Mouse (Mus musculus): Measurements from ENCODE around the gene Gm7954.
A peak's percentile ranks its signal among the peaks of the same experiment; 100 is the strongest.
"Not testable (repeated sequence)": the region's sequence is repeated elsewhere in the genome, so short reads cannot be mapped to it uniquely, and the experiment has no call there.

Gm7954 gene

DNA sequence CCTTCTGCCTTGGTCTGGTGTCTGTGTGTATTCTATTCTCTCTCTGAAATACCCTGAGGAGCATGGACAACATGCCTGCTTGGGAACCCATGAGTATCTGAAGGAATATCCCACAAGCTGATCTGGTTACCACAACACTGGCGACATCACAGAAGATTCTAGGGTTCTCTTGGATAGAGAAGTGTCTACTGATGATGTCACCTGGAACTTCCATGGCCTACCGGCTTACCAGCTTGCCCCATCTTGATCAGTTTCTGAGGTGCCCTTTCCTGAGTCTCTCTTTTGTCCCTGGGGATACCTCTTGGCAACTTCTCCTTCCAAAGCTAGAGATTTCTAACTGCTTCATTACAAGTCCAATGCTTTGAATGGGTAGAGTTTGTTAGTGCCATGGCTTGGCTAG, at the start of gene Gm7954:
Gene Gm7954, minus strand, starts transcription at position 101 of the 400 bp plus-strand sequence.
- DNase-seq (ENCODE audit: low spot score in 2 of 2), result not testable (repeated sequence)

DNA sequence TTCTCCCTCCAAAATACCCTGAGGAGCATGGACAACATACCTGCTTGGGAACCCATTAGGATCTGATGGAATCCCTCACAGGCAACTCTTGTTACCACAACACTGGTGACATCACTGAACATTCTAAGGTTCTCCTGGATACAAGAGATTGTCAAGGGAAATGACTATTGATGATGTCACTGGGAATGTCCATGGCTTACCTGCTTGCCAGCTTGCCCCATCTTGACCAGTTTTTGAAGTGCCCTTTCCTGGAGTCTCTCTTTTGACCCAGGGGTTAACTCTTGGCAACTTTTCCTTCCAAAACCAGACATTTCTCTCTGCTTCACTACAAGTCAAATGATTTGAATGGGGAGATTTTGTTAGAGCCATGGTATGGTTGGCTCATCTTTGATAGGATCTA, 36.1 kb upstream of the Gm7954 start, which contains the start of gene Gm3486:
Gene Gm3486, minus strand, starts transcription at position 101 of the 400 bp plus-strand sequence.
- DNase-seq (ENCODE audit: low spot score in 2 of 2), result not testable (repeated sequence)

DNA sequence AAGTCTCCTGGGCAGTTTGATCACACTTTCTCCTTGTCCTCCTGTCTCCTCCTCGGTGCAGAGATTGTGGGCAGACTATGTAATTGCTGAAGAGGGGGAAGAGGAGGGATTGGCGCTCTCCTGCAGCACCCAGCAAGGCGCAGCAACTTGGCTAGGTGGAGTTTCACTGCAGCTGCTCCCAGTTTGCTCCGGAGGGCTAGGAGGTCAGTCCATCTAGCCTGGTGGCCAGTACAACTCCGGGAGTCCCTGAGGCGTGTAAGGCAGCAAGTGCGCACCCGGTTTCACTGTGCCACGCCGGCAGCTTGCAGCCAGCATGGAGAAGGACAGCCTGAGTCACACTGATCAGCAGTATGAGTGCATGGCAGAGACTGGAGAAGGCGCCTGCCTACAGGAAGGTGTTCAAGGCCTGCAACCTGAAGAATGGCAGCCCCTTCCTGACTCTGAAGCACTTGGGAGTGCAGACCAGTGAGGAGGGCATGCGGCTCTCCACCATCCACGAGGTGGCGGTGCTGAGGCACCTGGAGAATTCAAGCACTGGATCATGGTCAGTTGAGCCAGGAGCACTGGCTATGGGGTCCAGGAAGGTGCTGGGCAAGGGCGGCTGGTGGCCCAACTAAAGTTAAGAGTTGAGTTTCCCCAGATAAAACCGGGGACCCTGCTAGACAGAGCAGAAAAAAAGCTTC, 27.8 kb downstream of the Gm7954 start:
- peak; percentile 25 to 36 for DNase-seq (ENCODE audit: low spot score in 2 of 2)

DNA sequence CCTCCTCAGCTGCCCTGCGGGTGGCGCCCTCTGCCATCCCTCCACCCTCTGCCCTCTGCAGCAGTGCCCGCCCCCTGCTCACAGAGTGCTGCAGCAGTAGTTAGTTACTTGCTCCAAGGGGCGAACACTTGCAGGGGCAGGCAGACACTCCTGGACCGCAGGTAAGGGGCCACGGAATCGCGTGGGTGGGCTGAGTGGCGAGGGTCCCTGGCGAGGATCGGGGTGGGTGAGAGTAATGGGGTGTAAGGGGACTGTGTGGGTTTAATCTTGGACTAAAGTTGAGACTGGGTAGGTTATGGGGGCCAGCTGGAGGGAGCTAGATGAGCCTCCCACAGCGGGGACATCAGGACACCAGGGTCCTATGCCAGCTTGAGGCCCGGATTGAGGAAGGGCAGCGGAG, 28.6 kb downstream of the Gm7954 start:
- not testable (repeated sequence) for DNase-seq (ENCODE audit: low spot score in 2 of 2)

DNA sequence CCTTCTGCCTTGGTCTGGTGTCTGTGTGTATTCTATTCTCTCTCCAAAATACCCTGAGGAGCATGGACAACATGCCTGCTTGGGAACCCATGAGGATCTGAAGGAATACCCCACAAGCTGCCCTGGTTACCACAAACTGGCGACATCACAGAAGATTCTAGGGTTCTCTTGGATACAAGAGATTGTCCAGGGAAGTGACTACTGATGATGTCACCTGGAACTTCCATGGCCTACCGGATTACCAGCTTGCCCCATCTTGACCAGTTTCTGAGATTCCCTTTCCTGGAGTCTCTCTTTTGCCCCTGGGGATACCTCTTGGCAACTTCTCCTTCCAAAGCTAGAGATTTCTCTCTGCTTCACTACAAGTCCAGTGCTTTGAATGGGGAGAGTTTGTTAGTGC, 45.1 kb downstream of the Gm7954 start, which contains the start of gene Gm6482:
Gene Gm6482, minus strand, starts transcription at position 101 of the 400 bp plus-strand sequence.
- not testable (repeated sequence) for DNase-seq (ENCODE audit: low spot score in 2 of 2)
